Mouse (Mus musculus) heart, embryonic 13.5 days (tissue): ENCODE results near the gene Htr7. TPM values are rescaled to one million over a fixed set of nuclear protein-coding genes. Genes with fewer than 3 reads are reported as not detected.

ENCODE experiments used
- ATAC-seq: fragments of 200-750 bp; cut with Nextera tagmentation; 2 replicates; pipeline ENCODE4 v1.8.0; 2017; ENCODE audit warnings: moderate TSS enrichment; ENCODE audit not compliant: insufficient number of reproducible peaks, low FRiP score, low TSS enrichment; ENCODE audit errors: extremely low read depth
- H3K27ac ChIP-seq: fragments of 300-500 bp; sonication (generic); replicated peaks from 2 replicates; pipeline ENCODE4 v1.5.1; 2015; ENCODE audit warnings: moderate library complexity, mild to moderate bottlenecking, inconsistent platforms
- H3K27me3 ChIP-seq: fragments of 300-500 bp; sonication (generic); replicated peaks from 2 replicates; pipeline ENCODE4 v1.6.1; 2015; ENCODE audit warnings: mild to moderate bottlenecking, inconsistent platforms
- H3K36me3 ChIP-seq: fragments of 300-500 bp; sonication (generic); 2 replicates; pipeline ENCODE4 v1.6.1; 2015; ENCODE audit warnings: mild to moderate bottlenecking, inconsistent platforms
- H3K4me1 ChIP-seq: fragments of 300-500 bp; sonication (generic); 2 replicates; pipeline ENCODE4 v1.6.1; 2015; ENCODE audit warnings: inconsistent platforms
- H3K4me2 ChIP-seq: fragments of 300-500 bp; sonication (generic); 2 replicates; pipeline ENCODE4 v1.6.1; 2015; ENCODE audit warnings: inconsistent platforms, mild to moderate bottlenecking, moderate library complexity
- H3K4me3 ChIP-seq: fragments of 300-500 bp; sonication (generic); 2 replicates; pipeline ENCODE4 v1.5.1; 2015; ENCODE audit warnings: moderate library complexity, mild to moderate bottlenecking, inconsistent platforms
- H3K9ac ChIP-seq: fragments of 300-500 bp; sonication (generic); 2 replicates; pipeline ENCODE4 v1.6.1; 2015; ENCODE audit warnings: inconsistent platforms, mild to moderate bottlenecking, moderate library complexity
- H3K9me3 ChIP-seq: fragments of 300-500 bp; sonication (generic); 2 replicates; pipeline ENCODE4 v1.6.1; 2016; ENCODE audit warnings: inconsistent platforms
- WGBS: fragments of 180-500 bp; shearing (Covaris S2); methylation state at CpG from one replicate; pipeline ENCODE4 v1.1.7; 2015; ENCODE audit warnings: mixed read lengths; 5-methylcytosine and 5-hydroxymethylcytosine counted together
- polyA plus RNA-seq: library from polyadenylated mRNA; unstranded; fragments of >200 nt; fragmentation: Nextera tagmentation; extraction: Ambion mirVana; gene quantifications from 2 replicates; pipeline ENCODE4 v1.2.1, GENCODE M21; 2015

Gene Htr7
- polyA plus RNA-seq, 1 experiment from 2014 or later = 0.12 TPM

DNA sequence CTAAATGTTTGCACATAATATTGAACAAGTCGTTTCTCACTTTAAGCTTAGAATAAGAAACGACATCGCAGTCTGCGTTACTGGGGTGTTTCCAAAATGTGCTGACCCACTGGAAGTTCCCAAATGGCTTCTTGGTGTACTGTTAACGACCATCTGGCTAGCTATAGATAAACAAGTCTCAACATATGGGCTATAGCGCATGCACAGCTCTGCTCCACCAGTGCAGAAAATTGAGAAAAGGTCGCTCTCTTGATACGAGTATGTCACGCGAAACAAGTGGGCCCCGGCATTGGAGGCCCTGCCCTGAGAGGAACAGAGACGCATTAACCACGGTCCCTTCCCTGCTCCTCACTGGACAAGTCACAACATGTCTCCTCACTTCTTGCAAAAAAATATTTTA lies 101.6 kb downstream of the Htr7 start:
- no peak overlapping the region for H3K4me3 ChIP-seq
- no peaks in the 10 kb centered on the region for H3K36me3 ChIP-seq
- no peaks in the 10 kb centered on the region for H3K4me1 ChIP-seq
- no peak overlapping the region for H3K9ac ChIP-seq
- no peak overlapping the region for H3K4me2 ChIP-seq
- 82% methylated on average over 13 of the region's 13 CpGs for WGBS
- no peaks in the 10 kb centered on the region for H3K27me3 ChIP-seq
- H3K27ac ChIP-seq = no peak overlapping the region
- H3K9me3 ChIP-seq = no peaks in the 10 kb centered on the region
- no peak for ATAC-seq

DNA sequence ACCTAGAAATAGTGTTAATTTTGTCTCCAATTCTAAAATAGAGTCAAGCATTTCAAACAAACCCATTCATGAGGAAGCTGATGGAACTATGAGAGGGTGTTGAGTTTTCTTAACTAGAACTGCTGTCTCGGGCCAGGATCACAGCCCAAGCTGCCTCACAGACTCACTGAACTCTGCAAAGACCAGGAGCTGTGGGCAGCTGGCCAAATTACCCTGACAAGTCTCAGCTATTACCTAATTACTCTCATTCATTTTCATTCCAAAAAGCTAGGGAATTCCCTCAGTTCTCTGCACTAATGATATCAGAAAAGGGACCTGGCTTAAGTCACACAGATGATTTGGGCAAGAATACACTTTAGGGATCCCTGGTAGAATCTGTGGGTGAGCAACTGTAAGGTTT lies 107.4 kb downstream of the Htr7 start:
- Histone ChIP-seq H3K9me3 (no peaks in the 10 kb centered on the region), H3K27ac (no peak overlapping the region), H3K9ac (no peak overlapping the region), H3K4me2 (no peak overlapping the region), H3K27me3 (no peaks in the 10 kb centered on the region), H3K4me3 (no peak overlapping the region), H3K36me3 (no peaks in the 10 kb centered on the region), H3K4me1 (no peaks in the 10 kb centered on the region)
- WGBS = 42% methylated on average over 1 of the region's 1 CpGs
- ATAC-seq = no peak

DNA sequence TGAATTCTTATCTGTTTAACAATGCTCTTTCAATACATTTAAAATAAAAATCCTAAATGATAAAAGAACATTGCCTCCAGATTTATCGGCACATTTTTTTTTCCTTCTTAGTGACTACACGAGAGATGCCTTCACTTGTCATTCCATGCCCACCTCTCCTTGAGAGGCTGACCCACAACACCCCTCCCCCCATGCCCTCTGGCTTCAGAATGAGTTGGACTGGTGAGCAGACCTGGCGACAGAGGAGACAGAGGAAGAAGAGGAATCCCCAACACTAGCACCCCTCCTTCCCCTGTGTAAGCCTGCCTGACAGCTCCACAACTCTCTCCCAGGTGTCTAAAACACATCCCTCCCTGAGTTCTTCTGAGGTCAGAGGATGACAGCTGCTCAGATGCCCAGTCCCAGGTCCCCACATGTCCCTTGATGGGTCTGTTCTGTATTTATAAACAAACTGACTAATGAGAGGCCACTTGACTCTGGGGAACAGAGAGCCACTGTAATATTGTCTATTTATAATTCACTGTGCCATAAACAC lies 132.3 kb downstream of the Htr7 start:
- Histone ChIP-seq H3K4me2 (no peak overlapping the region), H3K36me3 (no peaks in the 10 kb centered on the region), H3K4me1 (no peaks in the 10 kb centered on the region), H3K4me3 (no peak overlapping the region), H3K9ac (no peak overlapping the region), H3K27ac (no peak overlapping the region), H3K27me3 (no peaks in the 10 kb centered on the region), H3K9me3 (no peaks in the 10 kb centered on the region)
- no peak for ATAC-seq
- 56% methylated on average over 3 of the region's 3 CpGs for WGBS

DNA sequence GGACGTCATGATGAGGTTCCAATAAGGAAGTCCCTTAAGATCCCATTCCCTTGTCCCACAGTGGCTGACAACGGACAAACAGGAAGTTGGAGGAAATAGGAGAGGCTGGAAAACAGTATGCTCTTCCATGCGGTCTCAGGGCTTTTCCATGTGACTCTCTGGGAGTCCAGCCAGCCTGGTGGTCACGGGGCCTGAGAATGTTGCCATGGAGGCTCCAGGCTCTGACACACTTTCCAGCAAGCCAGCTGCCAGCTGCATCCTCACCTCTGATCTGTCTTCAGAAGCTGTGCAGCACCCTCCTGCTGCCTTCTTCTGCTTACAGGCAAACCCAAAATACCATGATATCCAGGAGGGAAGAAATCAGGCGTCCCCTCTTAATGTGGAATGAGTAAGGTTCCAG lies 132.9 kb downstream of the Htr7 start:
- no peak for ATAC-seq
- H3K27me3 ChIP-seq = no peaks in the 10 kb centered on the region
- 32% methylated on average over 5 of the region's 5 CpGs for WGBS
- H3K36me3 ChIP-seq = no peaks in the 10 kb centered on the region
- no peak overlapping the region for H3K4me3 ChIP-seq
- H3K9ac ChIP-seq = no peak overlapping the region
- H3K27ac ChIP-seq = no peak overlapping the region
- H3K9me3 ChIP-seq = no peaks in the 10 kb centered on the region
- no peaks in the 10 kb centered on the region for H3K4me1 ChIP-seq
- H3K4me2 ChIP-seq = no peak overlapping the region

Other genes starting within 250 kb of the Htr7 start
- 50.0 and 50.1 TPM in 2 replicates for gene Rpp30, start 26.2 kb upstream of the Htr7 start, polyA plus RNA-seq
- gene Ankrd1, start 62.6 kb upstream of the Htr7 start, polyA plus RNA-seq = 394 and 473 TPM in 2 replicates